Mouse (Mus musculus) adrenal gland, postnatal 25 days (tissue): ENCODE data around the gene Vasp. TPM values are rescaled to one million over a fixed set of nuclear protein-coding genes. Genes with fewer than 3 reads are reported as not detected.
A peak's percentile ranks its signal among the peaks of the same experiment; 100 is the strongest.

Experiments
- DNase-seq: peaks from one replicate; pipeline ENCODE4 v3.0.0; 2021; ENCODE audit warnings: mixed read lengths
- total RNA-seq: library from RNA; stranded (reverse); gene quantifications from 2 replicates; pipeline ENCODE4 v1.2.3, GENCODE M21; 2021

Gene Vasp
- total RNA-seq, 1 experiment from 2014 or later: 61.4 TPM

- DNase-seq: no peak
Observed at GRCm38 (mm10) chr7:19235092-19235671, 36.4 kb downstream of the Vasp start.

- no peak for DNase-seq
Observed at GRCm38 (mm10) chr7:19234652-19235051, 37.0 kb downstream of the Vasp start.

- DNase-seq: no peak
Observed at GRCm38 (mm10) chr7:19231849-19232248, 39.8 kb downstream of the Vasp start.

- DNase-seq: no peak
Observed at GRCm38 (mm10) chr7:19230899-19231298, 40.7 kb downstream of the Vasp start.

GRCm38 (mm10) chr7:19230041-19230580, 41.5 kb downstream of the Vasp start:
- no peak for DNase-seq

- DNase-seq: no peak
Observed at GRCm38 (mm10) chr7:19229404-19229803, 42.2 kb downstream of the Vasp start.

GRCm38 (mm10) chr7:19228793-19229148, 42.8 kb downstream of the Vasp start:
- DNase-seq: no peak

GRCm38 (mm10) chr7:19227883-19228792, 43.5 kb downstream of the Vasp start, which contains the start of gene Opa3:
TSS of gene Opa3 (plus strand) at chr7:19228334.
- peak; percentile 99 for DNase-seq

- DNase-seq: no peak
Observed at GRCm38 (mm10) chr7:19226817-19227797, 44.5 kb downstream of the Vasp start.

GRCm38 (mm10) chr7:19224933-19225332, 46.7 kb downstream of the Vasp start:
- DNase-seq: no peak

GRCm38 (mm10) chr7:19222875-19223274, 48.7 kb downstream of the Vasp start:
- no peak for DNase-seq

- no peak for DNase-seq
Observed at GRCm38 (mm10) chr7:19222189-19222588, 49.4 kb downstream of the Vasp start.

GRCm38 (mm10) chr7:19220061-19220460, 51.6 kb downstream of the Vasp start:
- no peak for DNase-seq

- no peak for DNase-seq
Observed at GRCm38 (mm10) chr7:19217944-19218343, 53.7 kb downstream of the Vasp start.

- no peak for DNase-seq
Observed at GRCm38 (mm10) chr7:19217492-19217891, 54.1 kb downstream of the Vasp start.

GRCm38 (mm10) chr7:19214940-19215339, 56.7 kb downstream of the Vasp start:
- DNase-seq: no peak

GRCm38 (mm10) chr7:19214369-19214768, 57.2 kb downstream of the Vasp start:
- DNase-seq: no peak

GRCm38 (mm10) chr7:19213385-19213784, 58.2 kb downstream of the Vasp start:
- DNase-seq: no peak

- DNase-seq: peak; percentile 66
Observed at GRCm38 (mm10) chr7:19211996-19212755, 59.4 kb downstream of the Vasp start, which contains the start of gene Gpr4. TSS of gene Gpr4 (plus strand) at chr7:19212538.

- DNase-seq: no peak
Observed at GRCm38 (mm10) chr7:19211041-19211675, 60.5 kb downstream of the Vasp start.

- no peak for DNase-seq
Observed at GRCm38 (mm10) chr7:19210010-19210409, 61.6 kb downstream of the Vasp start.
